Mouse (Mus musculus): ENCODE measurements at regions not wholly inside any gene's neighbourhood (a gene's known extent, or its start where the extent isn't known, plus 50 kb on each side); places are given as distances from the start of the nearest gene placed in this dataset.

DNA sequence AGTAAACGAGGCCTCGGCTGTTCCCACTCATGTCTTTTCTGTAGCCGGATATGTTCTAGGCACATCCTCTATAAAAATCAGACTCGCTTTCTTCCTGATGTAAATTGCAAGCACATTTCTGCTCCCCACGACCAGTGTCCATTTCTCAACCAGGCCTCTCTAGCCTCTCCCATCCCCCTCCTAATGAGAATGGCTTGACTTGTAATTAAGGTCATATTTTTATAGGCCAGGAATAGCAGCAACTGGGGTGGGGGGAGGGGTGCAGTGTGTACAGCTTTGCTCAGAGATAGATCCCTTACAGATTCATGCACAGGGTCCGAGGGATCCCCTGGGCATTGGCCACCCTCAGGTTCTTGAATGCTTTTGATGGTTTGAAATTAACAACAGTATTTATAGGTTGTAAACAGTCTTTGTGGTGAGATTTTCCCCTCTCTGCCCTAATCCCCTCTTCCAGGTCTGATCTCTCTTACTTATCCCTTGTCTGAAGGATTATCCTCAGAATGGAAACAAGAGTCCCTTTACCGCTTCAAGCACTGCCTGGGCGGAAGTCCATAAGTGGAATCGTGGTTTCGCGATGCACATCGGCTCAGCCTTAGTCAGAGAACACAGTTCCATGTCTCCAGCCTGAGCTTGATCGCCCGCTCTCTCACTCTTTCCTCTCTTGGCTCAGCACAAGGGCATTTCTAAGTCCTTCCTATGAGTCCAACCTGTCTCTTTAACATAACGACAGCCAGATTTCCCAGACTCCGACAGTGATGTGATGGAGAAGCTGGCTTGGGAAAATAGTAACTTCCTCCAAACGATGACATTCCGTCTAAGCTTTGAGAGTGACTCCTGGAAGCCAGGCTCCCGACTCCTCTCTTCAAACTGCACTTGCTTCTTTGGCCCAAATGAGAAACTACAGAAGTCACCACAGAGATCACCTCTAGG, 124.3 kb upstream of the Msx2 start:
- WGBS, result 80% methylated on average over 19 of the region's 19 CpGs

GRCm38 (mm10) chr13:53592755-53593154, 119.9 kb upstream of the Msx2 start:
- H3K36me3 ChIP-seq, result no peaks in the 10 kb centered on the region
- no peaks in the 10 kb centered on the region for H3K4me1 ChIP-seq (replicated peaks)
- H3K4me2 ChIP-seq (replicated peaks), result no peak overlapping the region
- WGBS, result 18% methylated on average over 5 of the region's 5 CpGs
- H3K27me3 ChIP-seq (replicated peaks), result no peaks in the 10 kb centered on the region
- H3K4me3 ChIP-seq (replicated peaks), result no peak overlapping the region
- H3K9me3 ChIP-seq, result no peaks in the 10 kb centered on the region
- H3K27ac ChIP-seq, result no peak overlapping the region
- no peak for ATAC-seq
- H3K9ac ChIP-seq, result no peak overlapping the region

More for the DNA sequence above, 124.3 kb upstream of the Msx2 start:
- no peaks in the 10 kb centered on the region for H3K4me1 ChIP-seq (replicated peaks)
- H3K4me2 ChIP-seq (replicated peaks), result no peak overlapping the region
- no peak overlapping the region for H3K27ac ChIP-seq
- no peaks in the 10 kb centered on the region for H3K9me3 ChIP-seq
- no peak overlapping the region for H3K4me3 ChIP-seq (replicated peaks)
- no peaks in the 10 kb centered on the region for H3K27me3 ChIP-seq (replicated peaks)
- no peak for ATAC-seq
- H3K9ac ChIP-seq, result no peak overlapping the region
- H3K36me3 ChIP-seq, result no peaks in the 10 kb centered on the region

DNA sequence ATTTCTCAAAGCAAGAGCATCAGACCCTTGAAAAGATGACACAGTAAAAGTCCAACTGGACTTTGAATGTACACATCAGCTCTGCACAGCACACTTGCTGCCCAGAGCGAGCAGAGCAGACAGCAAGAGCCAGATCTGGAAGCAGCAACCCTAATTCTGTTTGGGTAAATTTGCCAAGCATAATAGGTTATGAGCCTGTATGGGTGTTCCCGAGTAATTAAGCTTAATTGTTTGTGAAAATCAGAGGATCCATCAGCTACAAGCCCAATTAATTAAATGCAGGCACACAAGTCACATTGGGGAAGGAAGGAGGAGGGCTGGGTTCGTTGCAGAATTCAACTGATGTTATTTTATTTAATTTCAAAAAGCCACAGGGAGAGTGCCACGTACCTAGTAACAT, 113.9 kb upstream of the Msx2 start:
- Histone ChIP-seq H3K4me1 (replicated peaks) (no peaks in the 10 kb centered on the region), H3K9ac (no peak overlapping the region), H3K4me2 (replicated peaks) (no peak overlapping the region), H3K4me3 (replicated peaks) (no peak overlapping the region), H3K36me3 (no peaks in the 10 kb centered on the region), H3K27ac (no peak overlapping the region), H3K9me3 (no peaks in the 10 kb centered on the region), H3K27me3 (replicated peaks) (no peaks in the 10 kb centered on the region)
- no peak for ATAC-seq
- WGBS, result 68% methylated on average over 4 of the region's 4 CpGs

- no peak overlapping the region for H3K4me2 ChIP-seq (replicated peaks)
- no peaks in the 10 kb centered on the region; the same call in 1 of the 2 replicates for H3K9me3 ChIP-seq
- H3K9ac ChIP-seq, result no peak overlapping the region
- no peaks in the 10 kb centered on the region for H3K27me3 ChIP-seq (replicated peaks)
- no peaks in the 10 kb centered on the region for H3K4me1 ChIP-seq (replicated peaks)
- no peak overlapping the region for H3K27ac ChIP-seq
- no peak overlapping the region for H3K4me3 ChIP-seq (replicated peaks)
- no peak for ATAC-seq
- 74% methylated on average over 9 of the region's 9 CpGs for WGBS
- H3K36me3 ChIP-seq, result no peaks in the 10 kb centered on the region
Measured at GRCm38 (mm10) chr13:53584504-53585130, 111.7 kb upstream of the Msx2 start.

DNA sequence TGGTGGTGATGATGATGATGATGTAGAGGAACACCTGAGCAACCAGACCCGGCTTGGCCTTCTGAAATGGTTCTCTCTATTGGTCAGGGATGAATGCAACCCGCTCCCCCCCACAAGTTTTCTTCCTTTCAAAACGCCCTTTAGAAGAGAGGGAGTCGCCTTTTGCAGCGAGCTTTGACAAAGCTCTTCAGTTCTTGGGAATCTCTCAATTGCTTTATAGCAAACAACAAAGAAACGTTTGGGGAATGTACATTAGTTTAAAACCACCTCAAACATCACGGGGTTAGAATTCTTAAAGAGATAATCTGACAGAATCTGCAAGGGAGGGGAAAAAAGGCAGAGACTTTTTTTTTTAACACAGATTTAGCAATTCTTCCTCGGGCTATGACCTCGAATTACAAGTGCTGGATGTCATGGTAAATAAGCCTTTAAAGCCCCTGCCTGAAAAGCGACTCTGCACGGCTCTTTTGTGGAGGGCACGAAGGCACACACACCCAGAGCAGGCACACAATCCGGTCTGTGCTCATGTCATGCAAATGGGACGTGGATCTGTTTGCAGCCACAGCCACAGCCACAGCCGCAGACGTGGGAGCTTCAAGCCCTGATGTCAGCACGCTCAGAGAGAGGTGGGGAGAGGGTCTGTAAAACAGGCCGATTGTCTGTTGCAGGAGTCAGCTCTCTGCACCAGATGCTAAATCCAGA, 81.2 kb upstream of the Msx2 start:
- H3K27ac ChIP-seq, result no peak overlapping the region
- no peak for ATAC-seq
- no peak overlapping the region for H3K4me2 ChIP-seq (replicated peaks)
- no peaks in the 10 kb centered on the region for H3K27me3 ChIP-seq (replicated peaks)
- no peaks in the 10 kb centered on the region for H3K36me3 ChIP-seq
- no peak overlapping the region for H3K9ac ChIP-seq
- H3K9me3 ChIP-seq, result no peaks in the 10 kb centered on the region
- no peaks in the 10 kb centered on the region for H3K4me1 ChIP-seq (replicated peaks)
- WGBS, result 35% methylated on average over 18 of the region's 18 CpGs
- no peak overlapping the region for H3K4me3 ChIP-seq (replicated peaks)

DNA sequence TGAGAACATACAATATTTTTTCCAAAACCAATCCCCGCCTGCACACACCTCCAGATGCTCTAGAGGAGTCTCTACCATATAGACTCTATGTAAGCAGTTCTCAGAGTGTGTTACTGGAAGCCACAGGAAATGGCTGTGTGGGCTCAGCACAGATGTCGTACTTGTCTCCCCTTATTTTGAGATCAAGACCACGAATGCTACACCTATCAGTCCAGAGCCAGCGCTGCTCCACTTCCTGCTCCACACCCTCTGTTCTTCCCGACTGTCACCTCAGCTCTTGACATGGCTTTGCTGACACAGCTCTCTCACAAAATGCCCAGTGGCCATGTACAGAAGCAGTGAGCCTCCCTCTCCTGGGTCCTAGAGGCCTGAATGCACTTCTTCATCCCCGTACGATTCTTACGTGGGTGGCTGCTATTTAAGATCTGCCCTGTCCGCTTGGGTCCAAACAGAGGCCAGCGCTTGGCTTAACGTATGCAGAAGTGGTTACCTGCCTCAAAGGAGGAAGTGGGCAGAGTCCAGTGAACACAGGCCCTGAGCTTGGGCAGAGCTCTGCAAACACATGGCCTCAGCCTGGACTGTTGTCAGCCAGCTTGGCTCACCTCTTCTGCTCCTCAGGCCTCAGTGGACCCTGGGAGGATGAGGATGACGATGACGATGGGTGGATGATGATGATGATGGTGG, 80.5 kb upstream of the Msx2 start:
- no peak overlapping the region for H3K27ac ChIP-seq
- H3K4me1 ChIP-seq (replicated peaks), result no peaks in the 10 kb centered on the region
- no peak overlapping the region for H3K9ac ChIP-seq
- WGBS, result 69% methylated on average over 13 of the region's 13 CpGs
- no peak overlapping the region for H3K4me3 ChIP-seq (replicated peaks)
- ATAC-seq, result no peak
- no peak overlapping the region for H3K4me2 ChIP-seq (replicated peaks)
- no peaks in the 10 kb centered on the region for H3K9me3 ChIP-seq
- H3K36me3 ChIP-seq, result no peaks in the 10 kb centered on the region
- H3K27me3 ChIP-seq (replicated peaks), result no peaks in the 10 kb centered on the region

DNA sequence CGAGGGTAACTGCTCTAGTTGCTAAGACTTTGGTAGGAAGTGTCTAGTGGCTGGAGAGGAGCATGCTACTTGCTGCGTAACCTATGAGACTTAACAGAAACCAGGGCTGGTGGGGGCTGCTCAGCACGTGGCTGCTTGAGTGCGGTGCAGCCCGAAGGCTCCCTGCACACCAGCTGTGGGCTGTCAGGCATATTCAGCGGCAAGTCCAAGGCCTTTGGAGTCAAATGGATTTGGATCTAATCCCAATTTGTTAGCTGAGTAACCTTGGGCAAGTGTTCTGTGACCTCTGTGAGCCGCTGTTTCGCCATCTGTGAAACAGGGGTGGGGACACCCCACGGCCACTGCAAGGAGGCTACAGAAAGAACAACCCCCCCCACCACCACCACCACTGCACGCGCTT, 75.5 kb upstream of the Msx2 start:
- Histone ChIP-seq H3K27me3 (replicated peaks) (no peaks in the 10 kb centered on the region), H3K4me3 (replicated peaks) (no peak overlapping the region), H3K9ac (no peak overlapping the region), H3K4me1 (replicated peaks) (no peaks in the 10 kb centered on the region), H3K27ac (no peak overlapping the region), H3K36me3 (no peaks in the 10 kb centered on the region), H3K9me3 (no peaks in the 10 kb centered on the region), H3K4me2 (replicated peaks) (no peak overlapping the region)
- no peak for ATAC-seq
- 59% methylated on average over 11 of the region's 11 CpGs for WGBS

DNA sequence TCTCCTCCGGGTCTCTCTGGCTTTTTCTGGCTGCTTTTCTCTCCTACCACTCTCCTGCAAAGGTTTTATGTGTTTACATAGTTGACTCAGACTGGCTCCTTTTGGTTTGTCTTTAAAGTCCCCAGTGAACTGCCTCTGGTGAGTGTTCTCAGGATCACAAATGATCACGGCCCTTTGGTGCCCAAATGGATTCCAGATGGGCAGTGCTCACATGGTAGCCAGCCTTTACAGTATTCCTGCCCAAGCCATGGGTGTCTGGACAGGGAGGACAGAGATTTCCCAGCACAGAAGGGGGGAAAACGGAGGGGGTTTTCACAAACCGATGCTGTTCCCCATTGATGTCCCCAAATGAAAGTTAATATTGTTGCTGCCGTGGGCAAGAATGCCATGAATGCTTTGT, 70.4 kb upstream of the Msx2 start:
- Histone ChIP-seq H3K9me3 (no peaks in the 10 kb centered on the region), H3K4me3 (replicated peaks) (no peak overlapping the region), H3K4me1 (replicated peaks) (no peaks in the 10 kb centered on the region), H3K27me3 (replicated peaks) (no peaks in the 10 kb centered on the region), H3K27ac (no peak overlapping the region), H3K4me2 (replicated peaks) (no peak overlapping the region), H3K9ac (no peak overlapping the region), H3K36me3 (no peaks in the 10 kb centered on the region)
- WGBS, result 59% methylated on average over 5 of the region's 5 CpGs
- no peak for ATAC-seq

GRCm38 (mm10) chr13:53539797-53540196, 66.9 kb upstream of the Msx2 start:
- 87% methylated on average over 5 of the region's 5 CpGs for WGBS
- Histone ChIP-seq H3K4me1 (replicated peaks) (no peaks in the 10 kb centered on the region), H3K27me3 (replicated peaks) (no peaks in the 10 kb centered on the region), H3K36me3 (no peaks in the 10 kb centered on the region), H3K27ac (no peak overlapping the region), H3K4me3 (replicated peaks) (no peak overlapping the region), H3K9me3 (no peaks in the 10 kb centered on the region), H3K9ac (no peak overlapping the region), H3K4me2 (replicated peaks) (no peak overlapping the region)
- ATAC-seq, result no peak

DNA sequence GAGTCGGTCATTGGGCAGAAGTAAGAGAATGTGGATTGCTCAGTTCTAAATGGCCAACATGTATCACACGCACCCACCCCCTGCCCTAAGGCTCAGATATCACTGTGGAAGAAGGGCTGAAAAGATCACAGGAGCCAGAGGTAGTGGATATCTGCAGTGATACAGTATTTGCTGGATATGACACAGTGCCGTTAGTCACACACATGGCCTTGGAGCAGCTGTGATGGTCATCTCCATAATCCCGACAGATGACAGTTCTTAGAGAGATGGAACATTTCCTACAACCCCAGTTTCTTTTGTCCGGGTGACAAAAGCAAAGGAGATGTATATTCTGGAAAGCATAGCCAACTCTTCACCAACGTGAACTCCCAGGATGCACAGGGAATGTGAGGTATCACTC, 65.1 kb upstream of the Msx2 start:
- Histone ChIP-seq H3K4me1 (replicated peaks) (no peaks in the 10 kb centered on the region), H3K27ac (no peak overlapping the region), H3K4me3 (replicated peaks) (no peak overlapping the region), H3K9ac (no peak overlapping the region), H3K27me3 (replicated peaks) (no peaks in the 10 kb centered on the region), H3K4me2 (replicated peaks) (no peak overlapping the region), H3K9me3 (no peaks in the 10 kb centered on the region), H3K36me3 (no peaks in the 10 kb centered on the region)
- 87% methylated on average over 6 of the region's 6 CpGs for WGBS
- no peak for ATAC-seq

DNA sequence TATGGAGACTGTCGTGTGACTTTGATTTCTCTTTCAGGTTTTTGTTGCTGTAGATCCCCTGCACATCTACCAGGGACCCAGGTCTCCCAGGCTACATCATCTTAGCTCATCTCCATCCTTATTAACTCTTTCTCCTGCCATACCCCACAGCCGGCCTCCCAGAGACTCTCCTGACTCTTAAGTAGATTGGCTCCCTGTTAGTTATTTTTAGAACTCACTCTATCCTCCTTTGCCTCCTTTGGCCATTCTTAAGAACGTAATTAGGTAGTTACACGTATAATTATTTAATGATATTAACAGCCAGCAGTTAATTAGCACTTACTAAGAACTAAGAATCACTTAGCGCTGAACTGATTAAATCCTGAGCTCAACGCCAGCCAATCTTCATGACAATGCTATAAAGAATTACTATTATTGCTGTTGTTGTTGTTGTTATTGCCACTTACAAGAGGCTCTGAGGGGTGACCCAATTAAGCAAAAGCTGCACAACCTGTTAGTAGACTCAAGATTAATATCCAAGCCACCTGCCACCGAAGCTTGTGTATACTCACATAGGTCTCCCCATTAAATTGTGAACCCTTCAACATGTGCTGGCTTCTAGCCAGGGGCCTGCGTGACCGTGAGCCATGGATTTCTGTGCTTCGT, 63.0 kb upstream of the Msx2 start:
- WGBS, result 80% methylated on average over 10 of the region's 10 CpGs
- ATAC-seq, result no peak
- Histone ChIP-seq H3K36me3 (no peaks in the 10 kb centered on the region), H3K4me2 (replicated peaks) (no peak overlapping the region), H3K9me3 (no peaks in the 10 kb centered on the region), H3K4me1 (replicated peaks) (no peaks in the 10 kb centered on the region), H3K27ac (no peak overlapping the region), H3K27me3 (replicated peaks) (no peaks in the 10 kb centered on the region), H3K9ac (no peak overlapping the region), H3K4me3 (replicated peaks) (no peak overlapping the region)

- no peak overlapping the region for H3K9ac ChIP-seq
- no peaks in the 10 kb centered on the region for H3K4me1 ChIP-seq (replicated peaks)
- ATAC-seq, result no peak
- no peaks in the 10 kb centered on the region for H3K36me3 ChIP-seq
- no peaks in the 10 kb centered on the region for H3K9me3 ChIP-seq
- H3K27ac ChIP-seq, result no peak overlapping the region
- H3K4me3 ChIP-seq (replicated peaks), result no peak overlapping the region
- 37% methylated on average over 8 of the region's 8 CpGs for WGBS
- H3K4me2 ChIP-seq (replicated peaks), result no peak overlapping the region
- H3K27me3 ChIP-seq (replicated peaks), result no peaks in the 10 kb centered on the region
Measured at GRCm38 (mm10) chr13:53533738-53534137, 60.9 kb upstream of the Msx2 start.
